Mouse (Mus musculus): ENCODE data around the gene Fgg. TPM values are rescaled to one million over a fixed set of nuclear protein-coding genes. Genes with fewer than 3 reads are reported as not detected.

The Fgg gene
- polyA plus RNA-seq, 1 experiment from 2014 or later, result 40.7 TPM

Other genes starting within 250 kb of the Fgg start
- gene Rbm46, start 131.2 kb upstream of the Fgg start, polyA plus RNA-seq (2016; fragmentation: Nextera tagmentation; extraction: Ambion mirVana), result 1.2 and 2.2 TPM in 2 replicates
- gene Lrat, start 103.8 kb upstream of the Fgg start, polyA plus RNA-seq (2016; fragmentation: Nextera tagmentation; extraction: Ambion mirVana), result not detected in 2 replicates
- 0.78 and 22.1 TPM in 2 replicates for gene Fga, start 18.4 kb downstream of the Fgg start, polyA plus RNA-seq (2016; fragmentation: Nextera tagmentation; extraction: Ambion mirVana)
- 1.5 and 43.0 TPM in 2 replicates for gene Fgb, start 42.1 kb downstream of the Fgg start, polyA plus RNA-seq (2016; fragmentation: Nextera tagmentation; extraction: Ambion mirVana)
- 78.3 and 101 TPM in 2 replicates for gene Plrg1, start 47.8 kb downstream of the Fgg start, polyA plus RNA-seq (2016; fragmentation: Nextera tagmentation; extraction: Ambion mirVana)
- gene Dchs2, start 120.2 kb downstream of the Fgg start, polyA plus RNA-seq (2016; fragmentation: Nextera tagmentation; extraction: Ambion mirVana), result 0.09 and 0.18 TPM in 2 replicates